Mouse (Mus musculus) right cerebral cortex, postnatal 36 days (tissue): ENCODE measurements at regions not wholly inside any gene's neighbourhood (a gene's known extent, or its start where the extent isn't known, plus 50 kb on each side); places are given as distances from the start of the nearest gene placed in this dataset.
A peak's percentile ranks its signal among the peaks of the same experiment; 100 is the strongest.

Source experiments
- DNase-seq, 2 experiments: peaks; one replicate each; pipeline ENCODE4 v3.0.0; 2022; ENCODE audit warnings: low spot score in 2 of 2, mixed read lengths in 1 of 2

DNA sequence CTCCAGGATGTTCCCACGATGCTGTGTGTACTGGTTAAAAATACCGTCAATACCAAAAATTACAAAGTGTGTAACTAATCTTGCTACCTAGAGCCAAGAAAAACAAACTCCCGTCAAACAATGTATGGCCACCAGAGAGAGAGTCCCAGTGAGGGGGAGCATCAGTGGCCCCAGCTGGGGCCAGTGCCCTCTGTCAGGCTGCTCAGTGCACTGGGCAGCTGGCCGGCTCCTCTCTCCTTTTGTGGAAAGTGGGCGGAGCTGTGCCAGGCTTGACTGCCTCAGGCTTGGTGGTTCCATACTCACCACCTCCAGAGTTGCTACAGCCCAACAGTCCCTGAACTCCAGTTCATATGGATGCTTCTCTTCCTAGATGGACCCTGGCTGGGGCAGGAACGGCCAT, 53.8 kb upstream of the Sept5 start:
- DNase-seq = no peak

GRCm38 (mm10) chr16:18686044-18686761, 56.4 kb upstream of the Sept5 start:
- DNase-seq = no peak

GRCm38 (mm10) chr16:18686916-18687315, 57.2 kb upstream of the Sept5 start:
- DNase-seq = peak; percentile 50 to 54

GRCm38 (mm10) chr16:18687367-18687766, 57.6 kb upstream of the Sept5 start:
- DNase-seq = peak in 1 of 2 experiments; percentile 14

DNA sequence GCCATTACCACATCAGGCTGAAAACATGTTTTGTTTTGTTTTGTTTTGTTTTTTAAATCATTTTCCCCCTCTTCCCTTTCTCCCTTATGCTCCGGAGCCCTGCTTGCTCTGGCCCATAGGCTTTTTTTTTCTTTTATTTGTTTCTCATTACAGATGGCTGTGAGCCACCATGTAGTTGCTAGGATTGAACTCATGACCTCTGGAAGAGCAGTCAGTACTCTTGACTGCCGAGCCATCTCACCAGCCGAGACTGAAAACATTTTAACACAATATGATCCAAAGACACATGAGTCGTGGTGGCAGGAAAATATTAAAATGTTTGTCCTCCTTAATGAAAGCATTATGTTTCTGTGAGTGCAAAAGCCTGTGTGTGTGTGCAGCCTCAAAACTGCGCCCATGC, 65.8 kb upstream of the Sept5 start:
- no peak for DNase-seq

DNA sequence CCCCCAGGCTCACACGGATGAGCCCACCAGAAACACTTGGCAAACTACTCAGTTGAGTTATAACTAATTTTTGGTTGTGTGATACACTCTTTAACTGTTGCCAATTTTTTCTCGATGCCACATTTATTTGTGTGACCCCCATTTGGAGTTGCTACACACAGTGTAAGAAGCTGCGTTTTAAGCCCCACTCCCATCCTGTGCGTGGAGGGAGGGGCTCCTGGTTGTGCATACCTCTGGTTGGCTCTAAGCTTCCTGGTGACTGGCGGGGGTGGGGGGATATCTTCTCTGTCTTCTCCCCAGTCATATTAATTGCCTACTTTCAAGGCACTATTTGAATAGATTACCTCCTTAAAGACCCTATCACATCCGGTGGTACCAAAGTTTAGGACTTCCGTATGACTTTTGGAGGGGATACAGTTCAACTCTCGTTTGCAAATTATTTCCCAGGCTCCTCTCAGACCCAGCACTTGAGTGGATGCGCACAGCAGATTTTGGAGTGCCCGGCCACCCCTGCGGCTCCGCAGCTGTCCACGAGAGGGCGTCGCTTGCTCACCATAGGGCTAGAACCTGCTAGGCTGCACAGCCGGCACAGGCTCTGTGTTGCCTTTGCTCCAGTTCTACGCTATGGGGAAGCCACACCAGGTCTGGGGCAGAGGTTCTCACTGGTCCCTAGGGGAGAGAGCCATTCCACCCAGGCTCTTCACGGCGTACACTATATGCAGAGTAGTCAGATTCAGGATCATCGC, 66.5 kb upstream of the Sept5 start:
- DNase-seq = peak; percentile 50 to 63

DNA sequence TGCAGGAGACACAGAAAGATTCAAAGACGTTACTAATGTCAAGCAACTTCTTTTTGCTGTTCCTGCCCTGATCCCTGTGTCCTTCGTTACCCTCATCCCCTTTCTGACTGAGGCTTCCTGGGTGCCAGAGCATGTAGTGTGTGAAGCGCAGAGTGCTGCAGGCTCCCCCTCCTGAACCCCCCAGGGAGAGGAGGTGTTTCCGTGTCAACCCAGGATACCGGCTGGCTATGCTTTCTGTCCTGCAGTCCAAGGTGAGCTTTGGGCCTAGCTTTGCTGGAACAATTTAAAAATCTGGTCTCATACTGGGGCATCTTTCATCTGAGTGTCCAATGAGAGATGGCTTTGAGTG, 67.0 kb upstream of the Sept5 start:
- no peak for DNase-seq

DNA sequence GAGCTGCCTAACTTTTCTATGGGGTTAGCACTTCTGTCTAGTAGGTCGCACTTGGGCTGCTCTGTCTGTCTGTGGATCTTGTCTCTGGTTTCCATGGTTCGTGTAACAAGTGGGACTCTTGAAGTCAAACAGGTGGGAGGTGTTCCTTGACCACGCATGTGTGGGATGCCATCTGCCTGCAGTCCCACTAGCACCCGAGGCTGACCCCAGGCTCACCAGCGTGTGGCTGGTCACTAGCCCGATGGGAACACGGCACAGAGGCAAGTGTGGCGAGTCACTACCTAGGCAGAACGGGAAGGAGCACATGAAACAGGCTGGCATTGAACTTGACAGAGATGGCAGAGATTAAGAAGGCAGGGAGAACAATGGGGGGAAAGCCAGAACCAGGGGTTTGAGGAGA, 72.5 kb upstream of the Cldn5 start:
- DNase-seq = no peak

DNA sequence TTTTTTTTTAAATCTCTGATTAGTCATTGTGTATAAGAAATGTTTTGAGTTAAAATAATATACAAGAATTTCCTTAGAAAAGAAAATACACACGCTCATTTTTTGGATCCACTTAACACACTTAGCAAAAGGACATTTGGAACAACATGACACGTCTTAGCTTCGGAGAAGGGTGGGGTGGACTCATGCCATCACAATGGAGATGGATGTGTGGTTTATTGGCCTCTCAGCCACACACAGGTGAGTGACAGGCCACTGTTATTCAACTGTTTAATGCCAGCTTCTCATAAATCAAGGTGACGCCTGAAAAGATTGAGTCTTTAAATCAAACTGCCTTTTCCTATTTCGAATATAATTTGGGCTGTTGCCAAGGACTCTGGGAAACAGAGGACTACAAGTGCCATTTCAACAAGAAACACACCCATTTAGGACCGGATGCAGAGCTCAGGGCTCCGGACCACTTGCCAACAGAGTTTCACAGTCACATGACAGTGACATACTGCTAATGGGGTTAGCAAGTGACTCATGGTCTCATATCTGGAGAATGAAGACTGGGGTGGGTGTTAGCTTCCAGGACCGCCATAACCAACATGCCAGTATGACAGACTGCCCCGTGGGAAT, 71.5 kb upstream of the Cldn5 start:
- no peak for DNase-seq

DNA sequence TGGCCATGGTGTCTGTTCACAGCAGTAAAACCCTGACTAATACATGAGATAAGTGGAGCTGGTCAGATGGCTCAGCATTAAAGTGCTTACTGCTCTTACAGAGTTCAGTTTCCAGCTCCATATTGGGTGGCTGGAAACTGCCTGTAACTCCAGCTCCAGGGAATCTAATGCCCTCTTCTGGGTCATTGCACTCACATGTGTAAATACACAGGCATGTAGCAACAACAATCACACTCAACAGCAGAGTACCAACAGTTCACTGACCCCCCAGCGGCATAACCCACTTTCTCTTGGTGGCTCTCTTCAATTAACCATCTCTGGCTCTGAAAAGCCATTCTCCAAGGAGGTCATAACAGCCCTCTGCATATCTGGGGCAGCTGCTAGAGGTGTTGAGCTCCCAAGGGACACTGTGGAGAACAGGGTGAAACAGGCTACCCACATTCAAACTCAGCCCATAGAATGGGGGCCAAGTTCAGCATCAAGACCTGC, 65.0 kb upstream of the Cldn5 start:
- DNase-seq = no peak

DNA sequence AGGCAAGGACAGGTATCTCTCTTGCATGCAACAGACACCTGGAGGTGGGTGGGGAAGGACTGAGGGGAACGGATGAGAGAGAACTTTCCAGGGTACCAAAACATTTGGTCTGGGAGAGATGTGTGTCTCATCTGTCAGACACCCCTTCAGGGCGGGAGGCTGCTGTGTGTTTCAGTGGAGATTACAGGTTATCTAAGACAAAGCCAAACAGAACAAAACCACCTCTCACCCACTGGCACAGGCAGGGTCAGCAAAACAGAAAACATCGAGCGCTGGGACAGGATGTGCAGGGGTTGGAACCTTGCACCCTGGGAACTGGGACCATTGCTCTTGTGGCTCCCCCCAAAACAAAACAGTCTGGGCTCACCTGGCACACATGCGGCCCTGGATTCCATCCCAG, 63.6 kb upstream of the Cldn5 start:
- no peak for DNase-seq

- DNase-seq = no peak
Observed at GRCm38 (mm10) chr16:18715381-18715780, 61.3 kb upstream of the Cldn5 start.

DNA sequence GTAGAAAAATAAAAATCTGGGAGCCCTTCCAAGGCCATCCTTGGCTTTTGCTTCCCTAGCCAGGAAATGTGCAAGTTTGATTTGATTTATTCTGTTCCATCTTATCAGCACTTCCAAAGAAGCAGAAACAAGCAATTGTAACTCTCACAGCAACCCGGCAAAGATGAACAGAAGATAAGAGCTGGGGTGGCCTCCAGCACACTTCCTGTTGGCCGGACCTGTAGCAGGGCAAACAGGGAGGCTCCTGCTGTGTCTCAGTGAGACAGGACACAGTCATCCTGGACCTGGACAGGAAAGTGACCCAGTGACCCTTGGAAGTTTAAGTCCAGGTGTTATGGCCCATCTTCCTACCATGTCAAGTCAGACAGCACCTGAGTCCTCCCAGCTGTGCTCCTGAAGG, 58.6 kb upstream of the Cldn5 start:
- no peak for DNase-seq

- no peak for DNase-seq
Observed at GRCm38 (mm10) chr16:18720433-18721233, 56.0 kb upstream of the Cldn5 start.

GRCm38 (mm10) chr16:18723186-18723843, 53.3 kb upstream of the Cldn5 start:
- DNase-seq = no peak

GRCm38 (mm10) chr16:18723874-18724273, 52.8 kb upstream of the Cldn5 start:
- DNase-seq = no peak

- no peak for DNase-seq
Observed at GRCm38 (mm10) chr16:18724706-18725105, 51.9 kb upstream of the Cldn5 start.
